Mouse (Mus musculus) C2C12 (cell line): ENCODE data around the gene Enoph1.

Experiments used
- CEBPB ChIP-seq: IDR thresholded peaks from one replicate; pipeline ENCODE4 v1.6.1; 2011; ENCODE audit warnings: low read depth, mild to moderate bottlenecking, control low read depth, moderate library complexity
- CTCF ChIP-seq: IDR thresholded peaks from one replicate; pipeline ENCODE4 v1.5.1; 2011; ENCODE audit not compliant: control insufficient read depth, insufficient read depth, insufficient read length
- MAX ChIP-seq: IDR thresholded peaks from one replicate; pipeline ENCODE4 v1.6.1; 2011; ENCODE audit warnings: mild to moderate bottlenecking, control low read depth
- MYOG ChIP-seq: IDR thresholded peaks from one replicate; pipeline ENCODE4 v1.6.1; 2011; ENCODE audit not compliant: control insufficient read depth, insufficient read length; ENCODE audit errors: extremely low read depth

DNA sequence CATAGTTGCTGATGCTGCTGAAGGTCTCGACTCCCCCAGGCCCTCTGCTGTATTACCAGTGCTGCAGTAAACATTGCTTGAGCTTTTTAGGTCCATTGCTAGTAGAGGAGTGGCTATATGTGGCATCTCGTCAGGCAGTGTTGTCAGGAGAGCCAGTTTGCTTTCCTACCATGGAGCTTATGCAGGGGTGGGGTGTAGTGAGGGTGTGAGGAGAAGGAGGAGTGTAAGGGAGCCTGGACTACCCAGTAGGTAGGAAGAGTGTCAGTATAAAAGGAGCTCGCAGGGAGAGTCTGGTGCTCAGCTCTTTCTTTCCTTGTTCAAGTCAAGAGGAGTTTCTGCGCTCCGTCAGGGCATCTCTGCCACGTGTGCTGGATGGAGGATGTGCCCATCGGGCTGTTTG, 12.9 kb downstream of the Enoph1 start:
- no peak for TF ChIP-seq CTCF
- TF ChIP-seq CEBPB = no peak
- no peak for TF ChIP-seq MYOG
- TF ChIP-seq MAX = no peak
